Comparison of ENCODE assay signal across 9 mouse cellular contexts in genomic region chr1:162209487-162210149, GRCm38 (mm10).
DNase-seq lines count a peak whose midpoint lies in the region; ATAC-seq and TF ChIP-seq lines count a peak whose summit lies in the region.
"Had no signal": no experiment of that assay in that cellular context is flagged by ENCODE, and none has a peak within 500 bp of the region (broad histone marks: within the 10 kb centered on the region; RNA-seq: fewer than 3 reads in every experiment).

No protein-coding gene starts in this region.

- no peak for TF ChIP-seq CTCF in E14TG2a.4 (conservative IDR thresholded peaks at IDR 0.05; ENCODE audit: low read length)

- no peak overlapping the region for H3K9ac ChIP-seq in forebrain, embryonic 15.5 days (replicated peaks)

- DNase-seq in R1 (ENCODE audit: low read depth, low spot score) = peak; percentile 55
- peak; percentile 60 for DNase-seq in midbrain, embryonic 10.5 days (ENCODE audit: low spot score)
- no peak for DNase-seq in B cell, adult 2 months
- no peak for DNase-seq in kidney, postnatal 36 days
- no peak for DNase-seq in gastrocnemius, postnatal 14 days
- DNase-seq: layer of hippocampus, postnatal 36 days had no signal

- H3K36me3 ChIP-seq in E14TG2a.4 (ENCODE audit: insufficient read depth, low read length) = no peaks in the 10 kb centered on the region
- H3K36me3 ChIP-seq in forebrain, embryonic 15.5 days = no peaks in the 10 kb centered on the region
- no peaks in the 10 kb centered on the region for H3K36me3 ChIP-seq in midbrain, embryonic 10.5 days

- H3K4me1 ChIP-seq in E14TG2a.4 (replicated peaks; ENCODE audit: low read depth, low read length) = no peaks in the 10 kb centered on the region; the same call in 1 of the 2 replicates
- H3K4me1 ChIP-seq in forebrain, embryonic 15.5 days = peaks cover 6% of the 10 kb centered on the region
- H3K4me1 ChIP-seq in midbrain, embryonic 10.5 days = peaks cover 50% of the 10 kb centered on the region

- H3K27ac ChIP-seq in forebrain, embryonic 15.5 days (replicated peaks) = no peak overlapping the region
- peak overlapping the region; percentile 73 for H3K27ac ChIP-seq in midbrain, embryonic 10.5 days (replicated peaks)

- no peaks in the 10 kb centered on the region for H3K9me3 ChIP-seq in E14TG2a.4 (ENCODE audit: low read length)
- no peaks in the 10 kb centered on the region for H3K9me3 ChIP-seq in forebrain, embryonic 15.5 days
- no peaks in the 10 kb centered on the region for H3K9me3 ChIP-seq in midbrain, embryonic 10.5 days (replicated peaks)

- 0 out of 2 replicates have a peak overlapping the region, but pooled peaks have one; percentile 32 for H3K4me3 ChIP-seq in E14TG2a.4 (replicated peaks; ENCODE audit: low read length)
- no peak overlapping the region for H3K4me3 ChIP-seq in forebrain, embryonic 15.5 days
- peak overlapping the region; percentile 28 for H3K4me3 ChIP-seq in midbrain, embryonic 10.5 days
- H3K4me3 ChIP-seq: erythroblast, embryonic 14.5 days had no signal

- no peak overlapping the region for H3K4me2 ChIP-seq in forebrain, embryonic 15.5 days (replicated peaks)

- no peaks in the 10 kb centered on the region for H3K27me3 ChIP-seq in E14TG2a.4 (ENCODE audit: insufficient read depth, low read length)
- no peaks in the 10 kb centered on the region for H3K27me3 ChIP-seq in forebrain, embryonic 15.5 days
- H3K27me3 ChIP-seq in midbrain, embryonic 10.5 days (ENCODE audit: low read depth, poor library complexity, severe bottlenecking) = peaks cover 48% of the 10 kb centered on the region

- WGBS in forebrain, embryonic 15.5 days = 14% methylated on average over 10 of the region's 10 CpGs
- 33% methylated on average over 10 of the region's 10 CpGs for WGBS in midbrain, embryonic 10.5 days

- ATAC-seq in forebrain, embryonic 15.5 days (replicated peaks) = 0 out of 2 replicates have a peak, but pooled peaks have one; percentile 19

- intact Hi-C loops in gastrocnemius, postnatal 14 days (cut with DNase I; ENCODE audit: low total_unique reads) = no loop called here

Comparison
In these comparisons a context has a peak if more than half of its experiments do, and no peak if none do; other contexts are left out.
1. DNase-seq: peak in R1 (single experiment) and midbrain, embryonic 10.5 days (single experiment); none in B cell, adult 2 months (0 of 2), kidney, postnatal 36 days (0 of 2) and gastrocnemius, postnatal 14 days (single experiment).